Mouse (Mus musculus): ENCODE data around the gene Rala.

Rala gene

GRCm38 (mm10) chr13:17884211-17884610 is 59.8 kb downstream of the Rala start:
- in situ Hi-C loops (cut with MboI, MseI), result no loop called here

- in situ Hi-C loops (cut with MboI, MseI), result no loop called here
Measured at GRCm38 (mm10) chr13:17879061-17879460, 65.0 kb downstream of the Rala start.

GRCm38 (mm10) chr13:17866741-17867140 is 77.3 kb downstream of the Rala start:
- in situ Hi-C loops (cut with MboI, MseI), result loop anchor here (10.0 kb wide), 1 partner anchor 592 kb away; no protein-coding TSS in a partner anchor

- in situ Hi-C loops (cut with MboI, MseI), result loop anchor here (10.0 kb wide), 1 partner anchor 586 kb away; no protein-coding TSS in a partner anchor
Measured at GRCm38 (mm10) chr13:17860536-17860935, 83.5 kb downstream of the Rala start.

- in situ Hi-C loops (cut with MboI, MseI), result loop anchor here (10.0 kb wide), 2 partner anchors 585 to 1445 kb away; no protein-coding TSS in a partner anchor
Measured at GRCm38 (mm10) chr13:17859365-17860033, 84.5 kb downstream of the Rala start.

- in situ Hi-C loops (cut with MboI, MseI), result loop anchor here (10.0 kb wide), 1 partner anchor 1442 kb away; no protein-coding TSS in a partner anchor
Measured at GRCm38 (mm10) chr13:17857046-17857445, 87.0 kb downstream of the Rala start.

GRCm38 (mm10) chr13:17855492-17856138 is 88.4 kb downstream of the Rala start:
- in situ Hi-C loops (cut with MboI, MseI), result loop anchor here (10.0 kb wide), 1 partner anchor 1441 kb away; no protein-coding TSS in a partner anchor

GRCm38 (mm10) chr13:17854755-17855154 is 89.3 kb downstream of the Rala start:
- in situ Hi-C loops (cut with MboI, MseI), result loop anchor here (10.0 kb wide), 1 partner anchor 1440 kb away; no protein-coding TSS in a partner anchor

- in situ Hi-C loops (cut with MboI, MseI), result loop anchor here (10.0 kb wide), 1 partner anchor 1539 kb away; no protein-coding TSS in a partner anchor
Measured at GRCm38 (mm10) chr13:17843336-17843735, 100.7 kb downstream of the Rala start.

- in situ Hi-C loops (cut with MboI, MseI), result loop anchor here (10.0 kb wide), 1 partner anchor 1538 kb away; no protein-coding TSS in a partner anchor
Measured at GRCm38 (mm10) chr13:17842756-17843155, 101.3 kb downstream of the Rala start.

GRCm38 (mm10) chr13:17839137-17839536 is 104.9 kb downstream of the Rala start:
- in situ Hi-C loops (cut with MboI, MseI), result loop anchor here (5.0 kb wide), 1 partner anchor 88 kb away; no protein-coding TSS in a partner anchor

GRCm38 (mm10) chr13:17838484-17838851 is 105.6 kb downstream of the Rala start:
- in situ Hi-C loops (cut with MboI, MseI), result loop anchor here (5.0 kb wide), 1 partner anchor 89 kb away; no protein-coding TSS in a partner anchor

- in situ Hi-C loops (cut with MboI, MseI), result loop anchor here (5.0 kb wide), 1 partner anchor 89 kb away; no protein-coding TSS in a partner anchor
Measured at GRCm38 (mm10) chr13:17837610-17838483, 106.2 kb downstream of the Rala start.

GRCm38 (mm10) chr13:17836808-17837207 is 107.2 kb downstream of the Rala start:
- in situ Hi-C loops (cut with MboI, MseI), result loop anchor here (5.0 kb wide), 1 partner anchor 90 kb away; no protein-coding TSS in a partner anchor

- in situ Hi-C loops (cut with MboI, MseI), result no loop called here
Measured at GRCm38 (mm10) chr13:17832940-17833339, 111.1 kb downstream of the Rala start.
